Mouse (Mus musculus): ENCODE measurements around the gene Nmnat1.

- TF ChIP-seq POLR2A (IDR thresholded peaks at IDR 0.05; ENCODE audit: borderline replicate concordance, insufficient read depth, low read length), result no peak
- TF ChIP-seq CTCF (IDR thresholded peaks at IDR 0.05; ENCODE audit: borderline replicate concordance, insufficient read depth, low read depth, low read length), result no peak
These were observed 13.9 kb upstream of the Nmnat1 start for GRCm38 (mm10) chr4:149498901-149499300.
